Mouse (Mus musculus) G1E (cell line): ENCODE data around the gene Zfp882. TPM values are rescaled to one million over a fixed set of nuclear protein-coding genes. Genes with fewer than 3 reads are reported as not detected.
"Not testable (repeated sequence)": the region's sequence is repeated elsewhere in the genome, so short reads cannot be mapped to it uniquely, and the experiment has no call there.

Source experiments
- ATAC-seq: 2 replicates; pipeline ENCODE4 v1.8.0; 2016; ENCODE audit warnings: mild to moderate bottlenecking; ENCODE audit not compliant: insufficient number of reproducible peaks, poor library complexity, low FRiP score, severe bottlenecking; ENCODE audit errors: extremely low read depth
- DNase-seq: peaks from one replicate; pipeline ENCODE4 v3.0.0; 2012; ENCODE audit warnings: low spot score
- H3K27me3 ChIP-seq: 2 replicates; pipeline ENCODE4 v1.6.1; 2012; ENCODE audit warnings: mild to moderate bottlenecking, low read length, inconsistent platforms; ENCODE audit not compliant: insufficient read depth
- H3K36me3 ChIP-seq: replicated peaks from 2 replicates; pipeline ENCODE3; 2012; ENCODE audit warnings: mild to moderate bottlenecking, inconsistent platforms
- H3K4me1 ChIP-seq: 2 replicates; pipeline ENCODE4 v1.6.1; 2012; ENCODE audit warnings: low read depth, low read length, inconsistent platforms, mixed read lengths; ENCODE audit not compliant: insufficient read depth
- H3K4me3 ChIP-seq: 2 replicates; pipeline ENCODE4 v1.5.1; 2012; ENCODE audit warnings: low read depth, mild to moderate bottlenecking, inconsistent platforms, low read length, moderate library complexity, mixed read lengths
- H3K9me3 ChIP-seq: replicated peaks from 2 replicates; pipeline ENCODE4 v1.6.1; 2012; ENCODE audit warnings: inconsistent platforms
- CTCF ChIP-seq: IDR thresholded peaks from 2 replicates; pipeline ENCODE4 v1.5.1; 2012; ENCODE audit warnings: low read depth, low read length, inconsistent platforms, mixed read lengths
- GATA1 ChIP-seq: IDR thresholded peaks from 2 replicates; pipeline ENCODE4 v1.6.1; 2012; ENCODE audit warnings: borderline replicate concordance, low read length, inconsistent platforms, mixed read lengths
- GATA2 ChIP-seq: IDR thresholded peaks from 2 replicates; pipeline ENCODE4 v1.6.1; 2012; ENCODE audit warnings: low read depth, low read length, inconsistent platforms, borderline replicate concordance
- POLR2AphosphoS5 ChIP-seq: IDR thresholded peaks from 2 replicates; pipeline ENCODE4 v1.6.1; 2012; ENCODE audit warnings: low read depth, low read length, inconsistent platforms; ENCODE audit not compliant: insufficient replicate concordance
- TAL1 ChIP-seq: conservative IDR thresholded peaks from 2 replicates; pipeline ENCODE4 v1.6.1; 2012; ENCODE audit warnings: low read depth, low read length, inconsistent platforms, mixed read lengths
- polyA plus RNA-seq: library from polyadenylated mRNA; stranded (reverse); fragments of >175 nt; gene quantifications from 2 replicates; pipeline ENCODE4 v1.2.3, GENCODE M21; 2012
- total RNA-seq, 2 experiments: library from RNA; stranded (forward) in 1 of 2; stranded (reverse) in 1 of 2; fragments of 200-1000 nt in 1 of 2; fragments of >200 nt in 1 of 2; fragmentation: Nextera tagmentation in 1 of 2; gene quantifications; 2 replicates each; pipeline ENCODE4 v1.2.3; 2014 to 2017

Zfp882 gene
- total and polyA plus RNA-seq, 3 experiments, result 0.47 to 9.2 (median 6.8) TPM

DNA sequence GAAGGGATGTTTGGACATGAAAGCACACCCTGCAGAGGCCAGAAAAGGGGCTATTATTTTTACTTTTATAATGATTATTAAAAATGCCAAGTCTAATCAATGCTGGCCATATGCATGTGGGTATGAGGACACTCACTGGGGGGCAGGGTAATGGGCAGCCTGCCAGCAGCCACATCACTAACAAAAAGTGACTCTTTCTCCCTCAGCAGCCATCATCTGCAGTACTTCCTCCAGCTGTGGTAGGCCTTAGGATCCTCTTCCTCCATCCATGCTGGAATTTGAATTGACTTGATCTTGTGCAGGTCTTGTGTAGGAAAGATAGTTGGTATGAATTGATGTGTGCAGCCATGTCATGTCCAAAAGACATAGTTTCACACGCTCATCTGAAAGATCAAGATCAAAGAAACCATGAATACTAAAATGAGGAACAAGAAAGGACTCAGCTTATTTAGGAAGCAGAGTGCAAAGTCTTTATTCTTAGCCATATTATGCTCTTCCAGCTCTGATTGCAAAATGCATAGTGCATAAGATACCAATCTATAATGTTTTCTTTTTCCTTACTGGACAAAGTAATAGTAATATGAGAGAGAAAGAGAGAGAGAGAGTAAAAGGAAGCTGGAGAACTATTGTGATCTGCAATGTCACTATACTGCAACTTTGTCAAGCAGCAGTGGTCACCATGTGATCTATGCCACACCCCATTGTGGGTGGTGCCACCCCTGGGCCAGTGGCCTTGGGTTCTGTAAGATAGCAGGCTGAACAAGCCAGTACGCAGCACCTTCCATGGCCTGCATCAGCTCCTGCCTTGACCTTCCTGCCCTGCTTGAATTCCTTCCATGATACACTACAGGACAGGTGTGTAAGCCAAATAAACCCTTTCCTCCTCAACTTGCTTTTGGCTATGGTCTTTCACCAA is 32.1 kb downstream of the Zfp882 start:
- Histone ChIP-seq H3K9me3 (peaks cover 2% of the 10 kb centered on the region; the same call in 1 of the 2 replicates), H3K27me3 (peaks cover 10% of the 10 kb centered on the region; the same call in 1 of the 2 replicates), H3K4me1 (peaks cover 8% of the 10 kb centered on the region), H3K4me3 (no peak overlapping the region), H3K36me3 (no peaks in the 10 kb centered on the region)
- TF ChIP-seq CTCF (no peak), POLR2AphosphoS5 (no peak), GATA1 (no peak), TAL1 (no peak), GATA2 (no peak)
- no peak for DNase-seq
- peak; percentile 45 for ATAC-seq

DNA sequence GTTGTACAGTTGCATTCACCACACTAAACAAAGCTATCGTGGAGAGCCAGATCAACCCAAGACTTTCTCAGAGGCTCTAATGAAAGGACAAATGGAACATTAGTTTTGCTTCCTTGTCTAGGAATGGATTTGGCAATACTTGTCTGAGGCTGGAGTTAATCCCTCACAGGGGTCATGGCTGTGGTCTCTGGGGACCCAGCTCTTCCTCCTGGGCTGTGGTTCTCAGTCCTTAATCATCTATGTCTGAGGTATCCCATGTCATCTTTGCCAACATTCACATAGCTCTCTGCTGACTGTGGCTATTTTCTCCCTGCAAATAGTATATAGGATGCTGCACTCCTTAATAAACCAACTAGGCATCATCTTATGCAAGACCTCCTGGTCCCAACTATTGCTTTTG is 33.4 kb downstream of the Zfp882 start:
- DNase-seq (no peak), ATAC-seq (no peak)
- Histone ChIP-seq H3K27me3 (peaks cover 10% of the 10 kb centered on the region; the same call in 1 of the 2 replicates), H3K4me3 (no peak overlapping the region), H3K9me3 (no peaks in the 10 kb centered on the region), H3K4me1 (peaks cover 8% of the 10 kb centered on the region), H3K36me3 (no peaks in the 10 kb centered on the region)
- no peak for TF ChIP-seq CTCF
- no peak for TF ChIP-seq POLR2AphosphoS5
- no peak for TF ChIP-seq GATA2
- no peak for TF ChIP-seq GATA1
- TF ChIP-seq TAL1, result no peak

DNA sequence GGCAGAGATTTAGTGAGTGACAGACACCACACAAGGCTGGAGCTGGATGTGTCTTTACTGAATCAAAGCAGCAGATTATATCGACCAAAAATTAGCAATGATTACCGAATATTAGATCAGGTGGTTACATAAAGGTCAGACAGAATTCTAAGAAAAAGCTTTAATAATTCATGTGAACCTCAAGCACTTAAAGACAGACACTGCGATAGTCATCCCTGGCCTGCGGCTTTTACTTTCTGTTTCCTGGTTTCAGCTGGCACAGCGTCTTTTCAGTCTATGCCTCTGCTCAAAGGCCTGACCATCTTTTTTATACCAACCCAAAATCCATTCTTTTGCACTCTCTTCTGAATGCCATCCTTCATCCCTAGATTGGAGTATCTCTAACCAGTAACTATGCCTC is 40.2 kb downstream of the Zfp882 start:
- Histone ChIP-seq H3K4me1 (peaks cover 26% of the 10 kb centered on the region), H3K9me3 (no peaks in the 10 kb centered on the region), H3K4me3 (no peak overlapping the region), H3K27me3 (peaks cover 10% of the 10 kb centered on the region; the same call in 1 of the 2 replicates), H3K36me3 (peaks cover 8% of the 10 kb centered on the region)
- DNase-seq (no peak), ATAC-seq (no peak)
- TF ChIP-seq TAL1, result no peak
- TF ChIP-seq CTCF, result no peak
- TF ChIP-seq GATA2, result no peak
- no peak for TF ChIP-seq POLR2AphosphoS5
- no peak for TF ChIP-seq GATA1

DNA sequence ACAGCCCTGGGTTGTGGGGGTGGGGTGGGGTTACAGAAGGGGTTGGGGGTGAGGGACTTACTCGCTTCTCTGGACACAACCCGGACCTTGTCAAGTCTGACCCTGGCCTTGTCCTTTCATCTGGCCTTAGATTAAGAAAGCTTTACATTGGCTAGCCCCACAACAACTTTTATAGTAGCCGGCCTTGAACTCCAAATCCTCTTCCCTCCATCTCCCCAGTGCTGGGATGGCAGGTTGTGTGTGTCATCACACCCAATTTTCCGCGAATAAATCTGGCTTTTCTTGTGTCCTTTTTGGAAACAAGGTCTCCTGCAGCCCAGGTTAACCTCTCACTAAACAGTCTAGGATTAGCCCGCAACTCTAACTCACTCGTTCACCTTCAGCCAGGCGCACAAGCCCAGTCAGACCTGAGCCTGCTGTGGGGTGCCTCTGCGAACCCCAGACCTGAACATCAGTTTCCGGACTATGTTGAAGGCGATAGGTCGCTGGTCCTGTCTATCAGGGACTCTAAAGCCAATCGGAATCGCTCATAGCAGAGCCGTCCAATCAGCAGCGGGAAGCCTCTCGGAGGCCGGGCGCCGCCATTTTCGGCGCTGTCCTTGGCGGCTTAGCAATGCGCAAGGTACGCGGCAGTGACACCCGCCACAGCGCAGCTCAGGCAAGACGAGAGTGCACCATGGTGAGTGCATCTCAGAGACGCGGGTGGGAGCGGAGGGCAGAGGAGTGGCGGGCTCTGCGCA is 42.2 kb downstream of the Zfp882 start, which contains the start of gene Zfp961:
Gene Zfp961 (plus strand): TSS at position 557 of the 740 bp plus-strand sequence.
- Histone ChIP-seq H3K4me3 (peak within 1 kb of the TSS; percentile 83), H3K9me3 (no peaks in the 10 kb centered on the region), H3K36me3 (peaks cover 21% of the 10 kb centered on the region), H3K4me1 (peaks cover 26% of the 10 kb centered on the region), H3K27me3 (no peaks in the 10 kb centered on the region; the same call in 1 of the 2 replicates)
- TF ChIP-seq GATA2, result no peak
- TF ChIP-seq GATA1, result no peak
- TF ChIP-seq TAL1, result no peak
- TF ChIP-seq POLR2AphosphoS5, result no peak
- TF ChIP-seq CTCF, result no peak
- ATAC-seq (peak; percentile 100), DNase-seq (peak; percentile 94)

DNA sequence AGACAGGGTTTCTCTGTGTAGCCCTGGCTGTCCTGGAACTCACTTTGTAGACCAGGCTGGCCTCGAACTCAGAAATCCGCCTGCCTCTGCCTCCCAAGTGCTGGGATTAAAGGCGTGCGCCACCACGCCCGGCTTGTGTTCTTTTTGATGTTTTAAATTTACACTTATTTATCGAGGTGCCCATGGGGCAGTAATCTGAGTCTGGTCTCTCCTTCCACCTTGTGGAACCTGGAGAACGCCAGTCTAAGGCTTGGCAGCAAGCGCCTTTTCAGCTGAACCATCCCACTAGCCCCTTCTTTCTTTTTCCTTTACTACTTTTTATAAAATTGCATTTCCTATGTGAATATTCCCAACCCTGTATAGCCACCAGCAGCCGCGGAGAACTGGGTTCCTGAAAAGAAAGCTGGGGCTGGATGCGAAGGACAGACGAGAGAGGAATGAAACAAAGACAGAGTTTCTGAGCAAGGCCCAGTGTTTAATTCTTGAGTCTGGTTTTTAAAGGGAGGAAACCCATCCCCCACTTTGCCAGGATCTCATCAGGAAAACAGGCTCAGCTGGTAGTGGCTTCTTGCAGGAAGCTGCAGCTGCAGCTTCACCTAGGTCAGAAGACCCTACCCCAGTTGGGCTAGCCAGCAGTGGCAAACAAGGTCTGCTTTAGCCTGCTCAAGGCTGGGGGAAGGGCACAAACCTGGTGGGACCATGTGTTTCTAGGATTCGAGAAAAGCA is 43.2 kb downstream of the Zfp882 start:
- Histone ChIP-seq H3K4me3 (peak overlapping the region; percentile 83), H3K27me3 (no peaks in the 10 kb centered on the region), H3K4me1 (peaks cover 26% of the 10 kb centered on the region), H3K36me3 (peaks cover 21% of the 10 kb centered on the region), H3K9me3 (no peaks in the 10 kb centered on the region)
- ATAC-seq (no peak), DNase-seq (no peak)
- TF ChIP-seq CTCF, result no peak
- no peak for TF ChIP-seq TAL1
- no peak for TF ChIP-seq GATA1
- no peak for TF ChIP-seq GATA2
- TF ChIP-seq POLR2AphosphoS5, result no peak

DNA sequence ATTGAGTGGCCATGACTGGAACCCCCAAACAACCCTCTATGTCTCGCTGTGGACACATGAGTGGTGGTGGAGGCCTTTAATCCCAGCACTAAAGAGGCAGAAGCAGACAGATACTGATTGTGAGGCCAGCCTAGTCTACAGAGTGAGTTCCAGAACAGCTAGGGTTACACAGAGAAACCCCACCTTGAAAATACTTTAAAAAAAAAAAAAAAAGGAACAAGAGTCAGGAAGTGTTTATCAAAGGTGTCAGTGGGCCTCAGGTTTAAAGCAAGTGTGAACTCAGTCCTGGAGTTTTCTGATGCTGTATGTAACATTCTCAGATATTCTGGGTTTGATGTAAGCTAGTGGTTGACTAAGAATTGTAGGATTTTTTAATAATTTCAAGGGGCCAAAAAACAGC is 44.1 kb downstream of the Zfp882 start:
- Histone ChIP-seq H3K36me3 (peaks cover 21% of the 10 kb centered on the region), H3K4me1 (peaks cover 26% of the 10 kb centered on the region), H3K4me3 (no peak overlapping the region; the same call in 1 of the 2 replicates), H3K9me3 (no peaks in the 10 kb centered on the region), H3K27me3 (no peaks in the 10 kb centered on the region)
- no peak for DNase-seq
- TF ChIP-seq TAL1, result no peak
- no peak for TF ChIP-seq GATA2
- no peak for TF ChIP-seq GATA1
- no peak for TF ChIP-seq POLR2AphosphoS5
- TF ChIP-seq CTCF, result no peak
- ATAC-seq, result no peak

DNA sequence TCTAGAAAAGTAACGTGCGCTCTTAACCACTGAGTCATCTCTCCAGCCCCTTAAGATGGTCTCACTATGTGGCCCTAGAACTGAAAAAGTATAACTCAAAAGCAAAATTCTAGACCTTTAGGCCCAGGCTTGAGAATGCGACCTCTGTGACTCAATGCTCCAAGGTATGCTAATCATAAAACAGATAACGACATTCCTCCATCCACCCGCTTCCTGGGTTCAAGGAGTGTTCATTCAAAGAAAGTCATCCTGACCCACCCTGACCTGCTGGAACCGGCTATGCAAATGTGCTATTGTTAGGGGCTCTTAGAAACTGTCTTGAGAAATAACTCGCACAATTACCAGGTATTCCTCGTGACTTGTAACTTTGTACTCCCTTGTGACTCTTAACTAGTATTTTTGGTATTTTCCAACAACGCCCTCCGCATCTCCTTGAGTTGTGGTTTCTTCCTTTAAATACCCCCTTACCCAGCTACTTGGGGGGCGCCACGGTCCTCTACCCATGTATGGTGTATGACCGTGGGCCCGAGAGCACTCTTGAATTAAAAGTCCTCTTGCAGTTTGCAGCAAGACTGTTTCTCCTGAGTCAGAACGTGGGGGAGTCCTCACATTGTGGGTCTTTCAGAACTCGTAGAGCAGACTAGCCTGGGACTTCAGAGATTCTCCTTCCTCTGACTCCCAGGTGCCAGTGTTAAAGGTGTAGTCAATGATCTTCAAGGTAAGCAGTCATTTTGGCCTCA is 44.7 kb downstream of the Zfp882 start:
- peaks cover 26% of the 10 kb centered on the region for H3K4me1 ChIP-seq
- H3K27me3 ChIP-seq, H3K9me3 ChIP-seq, ATAC-seq, DNase-seq, H3K4me3 ChIP-seq: not testable (repeated sequence)
- H3K36me3 ChIP-seq, result peaks cover 23% of the 10 kb centered on the region
